Mouse (Mus musculus) neural tube, embryonic 14.5 days (tissue): ENCODE measurements around the gene Rasgef1c. TPM values are rescaled to one million over a fixed set of nuclear protein-coding genes. Genes with fewer than 3 reads are reported as not detected.

ENCODE experiments used
- ATAC-seq: fragments of 200-750 bp; cut with Nextera tagmentation; 2 replicates; pipeline ENCODE4 v1.8.0; 2017; ENCODE audit warnings: low read depth, mild to moderate bottlenecking, moderate TSS enrichment, moderate library complexity
- H3K27ac ChIP-seq: fragments of 300-500 bp; sonication (generic); 2 replicates; pipeline ENCODE4 v1.5.1; 2014; ENCODE audit warnings: low read depth, mild to moderate bottlenecking, control low read depth, low read length, moderate library complexity, mixed read lengths
- H3K27me3 ChIP-seq: fragments of 300-500 bp; sonication (generic); 2 replicates; pipeline ENCODE4 v1.6.1; 2014; ENCODE audit warnings: low read length; ENCODE audit not compliant: control insufficient read depth, insufficient read depth
- H3K36me3 ChIP-seq: fragments of 300-500 bp; sonication (generic); 2 replicates; pipeline ENCODE4 v1.6.1; 2014; ENCODE audit warnings: low read length, mixed read lengths; ENCODE audit not compliant: control insufficient read depth, insufficient read depth
- H3K4me1 ChIP-seq: fragments of 300-500 bp; sonication (generic); 2 replicates; pipeline ENCODE4 v1.6.1; 2014; ENCODE audit warnings: low read length; ENCODE audit not compliant: control insufficient read depth, insufficient read depth
- H3K4me2 ChIP-seq: fragments of 300-500 bp; sonication (generic); 2 replicates; pipeline ENCODE4 v1.6.1; 2014; ENCODE audit warnings: mild to moderate bottlenecking, low read depth, low read length, control low read depth
- H3K4me3 ChIP-seq: fragments of 300-500 bp; sonication (generic); 2 replicates; pipeline ENCODE4 v1.5.1; 2014; ENCODE audit warnings: low read depth, low read length, control low read depth, mixed read lengths
- H3K9ac ChIP-seq: fragments of 300-500 bp; sonication (generic); replicated peaks from 2 replicates; pipeline ENCODE4 v1.6.1; 2014; ENCODE audit warnings: low read depth, mild to moderate bottlenecking, control low read depth, low read length, mixed read lengths
- H3K9me3 ChIP-seq: fragments of 300-500 bp; sonication (generic); 2 replicates; pipeline ENCODE4 v1.6.1; 2016; ENCODE audit warnings: low read length; ENCODE audit not compliant: control insufficient read depth
- WGBS: fragments of 180-500 bp; shearing (Covaris S2); extraction: QIAGEN DNeasy Blood & Tissue Kit; methylation state at CpG from one replicate; pipeline ENCODE4 v1.1.7; 2014; 5-methylcytosine and 5-hydroxymethylcytosine counted together
- polyA plus RNA-seq: library from polyadenylated mRNA; unstranded; fragments of >200 nt; fragmentation: Nextera tagmentation; extraction: Ambion mirVana; gene quantifications from 2 replicates; pipeline ENCODE4 v1.2.1, GENCODE M21; 2014

Rasgef1c gene
- polyA plus RNA-seq, 1 experiment from 2014 or later, result 39.1 TPM

- no peak overlapping the region for H3K9ac ChIP-seq
- no peaks in the 10 kb centered on the region for H3K36me3 ChIP-seq
- no peak overlapping the region for H3K4me3 ChIP-seq
- ATAC-seq, result no peak
- H3K27ac ChIP-seq, result no peak overlapping the region
- no peak overlapping the region for H3K4me2 ChIP-seq
- H3K27me3 ChIP-seq, result no peaks in the 10 kb centered on the region
- H3K9me3 ChIP-seq, result no peaks in the 10 kb centered on the region
- no peaks in the 10 kb centered on the region for H3K4me1 ChIP-seq
- WGBS, result 87% methylated on average over 5 of the region's 5 CpGs
Observed at GRCm38 (mm10) chr11:49949839-49950238, 48.2 kb downstream of the Rasgef1c start.

GRCm38 (mm10) chr11:49953616-49954015, 52.0 kb downstream of the Rasgef1c start:
- Histone ChIP-seq H3K36me3 (no peaks in the 10 kb centered on the region), H3K9me3 (no peaks in the 10 kb centered on the region), H3K4me2 (no peak overlapping the region), H3K27me3 (no peaks in the 10 kb centered on the region), H3K27ac (no peak overlapping the region), H3K4me1 (no peaks in the 10 kb centered on the region), H3K9ac (no peak overlapping the region), H3K4me3 (no peak overlapping the region)
- WGBS, result 95% methylated on average over 6 of the region's 6 CpGs
- ATAC-seq, result no peak

- no peak overlapping the region for H3K27ac ChIP-seq
- no peaks in the 10 kb centered on the region for H3K36me3 ChIP-seq
- WGBS, result 31% methylated on average over 8 of the region's 8 CpGs
- H3K4me3 ChIP-seq, result no peak overlapping the region
- no peak overlapping the region for H3K4me2 ChIP-seq
- ATAC-seq, result peak; percentile 83
- no peaks in the 10 kb centered on the region for H3K27me3 ChIP-seq
- no peaks in the 10 kb centered on the region for H3K4me1 ChIP-seq
- H3K9me3 ChIP-seq, result no peaks in the 10 kb centered on the region
- no peak overlapping the region for H3K9ac ChIP-seq
Observed at GRCm38 (mm10) chr11:49955577-49956261, 54.1 kb downstream of the Rasgef1c start.

GRCm38 (mm10) chr11:49958017-49958416, 56.4 kb downstream of the Rasgef1c start:
- Histone ChIP-seq H3K9me3 (no peaks in the 10 kb centered on the region), H3K9ac (no peak overlapping the region), H3K27me3 (no peaks in the 10 kb centered on the region), H3K27ac (no peak overlapping the region), H3K4me1 (no peaks in the 10 kb centered on the region), H3K4me2 (no peak overlapping the region), H3K36me3 (no peaks in the 10 kb centered on the region), H3K4me3 (no peak overlapping the region)
- WGBS, result 87% methylated on average over 10 of the region's 10 CpGs
- ATAC-seq, result no peak

- no peak overlapping the region for H3K9ac ChIP-seq
- 39% methylated on average over 10 of the region's 10 CpGs for WGBS
- no peaks in the 10 kb centered on the region for H3K27me3 ChIP-seq
- no peaks in the 10 kb centered on the region for H3K4me1 ChIP-seq
- H3K9me3 ChIP-seq, result no peaks in the 10 kb centered on the region
- H3K27ac ChIP-seq, result no peak overlapping the region
- H3K36me3 ChIP-seq, result no peaks in the 10 kb centered on the region
- peak; percentile 80; the same call in 1 of the 2 replicates for ATAC-seq
- no peak overlapping the region for H3K4me2 ChIP-seq
- no peak overlapping the region for H3K4me3 ChIP-seq
Observed at GRCm38 (mm10) chr11:49961098-49961740, 59.6 kb downstream of the Rasgef1c start.

- Histone ChIP-seq H3K9ac (no peak overlapping the region), H3K9me3 (no peaks in the 10 kb centered on the region), H3K27ac (no peak overlapping the region), H3K27me3 (no peaks in the 10 kb centered on the region), H3K4me1 (no peaks in the 10 kb centered on the region), H3K4me3 (no peak overlapping the region), H3K4me2 (no peak overlapping the region), H3K36me3 (no peaks in the 10 kb centered on the region)
- 79% methylated on average over 3 of the region's 3 CpGs for WGBS
- no peak for ATAC-seq
Observed at GRCm38 (mm10) chr11:49965320-49965719, 63.7 kb downstream of the Rasgef1c start.

- no peak for ATAC-seq
- Histone ChIP-seq H3K36me3 (no peaks in the 10 kb centered on the region), H3K4me1 (no peaks in the 10 kb centered on the region), H3K4me3 (no peak overlapping the region), H3K27ac (no peak overlapping the region), H3K27me3 (no peaks in the 10 kb centered on the region), H3K4me2 (no peak overlapping the region), H3K9ac (no peak overlapping the region), H3K9me3 (no peaks in the 10 kb centered on the region)
- WGBS, result 94% methylated on average over 2 of the region's 2 CpGs
Observed at GRCm38 (mm10) chr11:49969692-49970091, 68.1 kb downstream of the Rasgef1c start.

GRCm38 (mm10) chr11:49973657-49974340, 72.2 kb downstream of the Rasgef1c start:
- Histone ChIP-seq H3K4me1 (no peaks in the 10 kb centered on the region), H3K27me3 (no peaks in the 10 kb centered on the region), H3K27ac (no peak overlapping the region), H3K9ac (no peak overlapping the region), H3K9me3 (no peaks in the 10 kb centered on the region), H3K4me3 (no peak overlapping the region), H3K36me3 (no peaks in the 10 kb centered on the region), H3K4me2 (no peak overlapping the region)
- ATAC-seq, result no peak
- WGBS, result 87% methylated on average over 10 of the region's 10 CpGs

GRCm38 (mm10) chr11:49974675-49975074, 73.0 kb downstream of the Rasgef1c start:
- no peak overlapping the region for H3K4me2 ChIP-seq
- no peak overlapping the region for H3K27ac ChIP-seq
- H3K27me3 ChIP-seq, result no peaks in the 10 kb centered on the region
- no peaks in the 10 kb centered on the region for H3K4me1 ChIP-seq
- WGBS, result 61% methylated on average over 1 of the region's 1 CpGs
- H3K36me3 ChIP-seq, result no peaks in the 10 kb centered on the region
- H3K4me3 ChIP-seq, result no peak overlapping the region
- no peak overlapping the region for H3K9ac ChIP-seq
- no peaks in the 10 kb centered on the region for H3K9me3 ChIP-seq
- no peak for ATAC-seq
